Mouse (Mus musculus): ENCODE data around the gene Gm28038.

Gm28038 gene

DNA sequence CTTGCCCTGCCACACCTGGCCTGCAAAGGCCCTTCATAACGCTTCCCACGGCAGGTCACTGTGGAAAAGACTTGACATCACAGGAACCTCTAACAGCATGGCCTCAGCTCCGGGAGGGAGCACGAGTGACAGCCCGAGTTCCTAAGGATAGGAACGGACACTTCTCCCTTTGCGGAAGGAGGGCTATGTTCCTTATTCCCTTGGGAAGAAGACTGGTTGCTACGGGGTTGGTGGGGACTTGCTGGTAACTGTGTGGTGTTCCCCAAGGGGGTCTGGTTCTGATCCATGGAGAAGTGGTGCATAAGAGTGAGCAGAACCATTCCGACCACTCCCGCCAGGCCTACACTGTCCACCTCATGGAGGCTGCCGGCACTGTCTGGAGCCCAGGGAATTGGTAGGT is at the start of gene Gm28038:
TSS of gene Gm28038 (plus strand) at position 301 of the 400 bp plus-strand sequence.
- DNase-seq = no peak

DNA sequence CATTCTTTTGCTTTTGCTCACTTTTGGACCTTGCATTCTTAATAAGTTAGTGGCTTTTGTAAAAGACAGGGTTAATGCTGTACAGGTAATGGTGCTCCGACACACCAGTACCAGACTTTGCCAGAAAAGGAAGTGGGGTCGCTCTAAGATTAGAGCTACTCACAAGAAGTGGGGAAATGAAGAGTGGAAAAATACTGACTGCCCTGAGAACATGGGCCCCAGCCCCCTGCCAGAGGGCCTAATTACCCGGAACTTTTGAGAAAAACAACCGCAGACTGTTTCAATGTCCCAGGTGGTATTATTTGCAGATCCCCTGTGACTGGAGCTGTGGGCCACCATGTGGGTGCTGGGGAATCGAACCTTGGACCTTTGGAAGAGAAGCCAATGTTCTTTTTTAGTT is 45.2 kb upstream of the Gm28038 start:
- no peak for DNase-seq

DNA sequence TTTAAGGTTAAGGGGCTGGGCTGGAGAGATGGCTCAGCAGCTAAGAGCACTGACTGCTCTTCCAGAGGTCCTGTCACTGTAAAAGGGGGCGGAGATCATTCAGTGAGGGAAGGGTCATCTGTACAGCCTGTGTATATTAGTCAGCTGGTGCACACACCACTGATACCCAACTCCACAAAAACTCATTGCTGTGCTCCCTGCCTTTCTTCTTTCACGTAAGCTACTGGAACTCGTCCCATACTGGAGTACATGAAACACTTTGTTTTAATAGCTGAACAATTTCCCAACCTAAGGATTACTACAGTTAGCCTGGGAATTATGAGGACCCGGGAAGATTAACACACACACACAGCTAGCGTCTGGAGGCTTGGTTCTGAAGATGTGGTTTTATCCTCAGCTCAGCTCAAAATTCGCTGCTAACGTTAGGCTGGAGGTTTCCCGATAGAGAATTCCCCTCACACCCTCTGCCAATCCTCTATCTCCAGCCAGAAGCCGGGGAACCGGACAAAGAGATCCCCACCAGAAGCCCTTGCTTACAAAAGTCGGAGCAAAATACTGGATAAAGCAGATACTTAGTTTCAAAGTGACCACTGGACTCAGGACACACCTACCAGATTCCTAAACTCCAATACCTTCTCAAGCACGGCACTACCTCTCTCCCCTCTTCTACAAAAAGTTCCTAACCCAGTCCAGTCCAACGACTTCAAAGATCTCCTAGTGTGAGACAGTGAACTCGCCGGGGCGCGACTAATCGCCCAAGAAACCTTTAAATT is 44.2 kb upstream of the Gm28038 start:
- no peak for DNase-seq

- DNase-seq = peak; percentile 100
Observed at GRCm38 (mm10) chr2:30237199-30237880, 43.5 kb upstream of the Gm28038 start, which contains the start of gene Lrrc8a. Lrrc8a (plus strand) TSS chr2:30237715.

- peak; percentile 72 for DNase-seq
Observed at GRCm38 (mm10) chr2:30237881-30238280, 43.0 kb upstream of the Gm28038 start.

DNA sequence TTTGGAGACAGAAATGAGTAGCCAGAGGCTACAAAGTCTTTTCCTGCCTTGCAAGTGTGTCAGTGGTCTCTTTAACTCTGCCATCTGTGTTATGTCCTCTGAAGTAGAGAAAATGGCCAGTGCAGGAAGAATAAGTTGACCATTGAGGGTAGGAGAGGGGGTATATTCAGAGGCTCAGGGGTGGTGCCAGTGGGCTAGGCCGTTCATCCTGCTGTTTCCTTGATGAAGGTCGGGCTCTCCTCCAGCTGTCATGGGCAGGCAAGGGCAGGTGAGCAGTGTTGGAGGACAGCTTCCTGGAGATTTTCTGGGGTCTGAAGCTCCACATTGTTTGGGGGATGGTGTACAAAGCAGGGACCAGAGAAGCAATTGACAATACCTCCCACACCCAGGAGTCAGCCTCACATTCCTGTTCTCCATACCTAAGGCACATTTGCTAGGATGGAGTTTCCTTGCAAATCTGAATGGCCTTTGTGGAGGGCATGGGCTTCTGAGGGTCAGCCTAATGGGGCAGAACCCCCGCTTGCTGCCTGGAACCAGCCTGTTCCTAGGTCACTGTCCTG is 41.9 kb upstream of the Gm28038 start:
- no peak for DNase-seq

GRCm38 (mm10) chr2:30239777-30240176 is 41.1 kb upstream of the Gm28038 start:
- DNase-seq = peak; percentile 71

DNA sequence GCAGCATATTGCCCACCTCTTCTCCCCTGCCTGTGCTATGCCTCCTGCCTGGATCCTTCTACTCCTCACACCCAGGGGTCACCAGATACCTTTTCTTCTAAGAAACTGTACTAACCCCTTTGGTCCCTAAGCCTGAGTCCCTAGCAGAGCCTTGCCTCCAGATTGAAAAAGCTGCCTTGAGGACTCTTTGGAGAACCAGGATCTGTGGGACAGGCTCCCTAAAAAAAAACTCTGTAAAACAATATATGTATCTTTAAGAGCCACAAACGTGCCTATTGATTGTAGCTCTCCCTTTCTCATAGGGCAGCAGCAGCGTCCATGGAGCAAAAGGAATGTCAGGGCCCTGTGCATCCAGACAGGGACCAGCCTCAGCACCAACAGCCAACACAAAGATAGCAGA is 40.6 kb upstream of the Gm28038 start, which contains the start of gene Gm28035:
TSS of gene Gm28035 (plus strand) at position 301 of the 400 bp plus-strand sequence.
- DNase-seq = no peak

- DNase-seq = peak; percentile 71
Observed at GRCm38 (mm10) chr2:30242509-30242908, 38.3 kb upstream of the Gm28038 start.

GRCm38 (mm10) chr2:30243391-30243790 is 37.5 kb upstream of the Gm28038 start:
- no peak for DNase-seq

GRCm38 (mm10) chr2:30244595-30245178 is 36.2 kb upstream of the Gm28038 start:
- DNase-seq = no peak

DNA sequence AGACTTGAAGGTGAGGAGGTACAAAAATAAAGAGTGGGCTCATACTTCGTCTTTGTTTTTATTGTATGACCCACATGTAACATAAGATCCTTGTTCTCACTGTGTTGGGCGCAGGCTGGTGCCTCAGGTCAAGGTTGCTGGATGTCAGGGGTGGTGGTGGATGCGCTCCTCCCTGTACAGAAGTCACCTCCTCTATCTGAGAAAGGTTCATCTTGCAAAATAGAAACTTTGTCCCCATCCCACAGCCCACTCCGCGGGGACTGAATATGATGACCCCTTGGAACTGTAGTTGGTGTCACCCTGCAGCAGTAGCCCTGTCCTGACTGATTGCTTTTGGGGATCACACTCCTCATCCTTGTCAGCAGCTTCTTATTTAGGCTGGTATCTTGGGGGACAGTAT is 33.8 kb upstream of the Gm28038 start:
- DNase-seq = no peak

DNA sequence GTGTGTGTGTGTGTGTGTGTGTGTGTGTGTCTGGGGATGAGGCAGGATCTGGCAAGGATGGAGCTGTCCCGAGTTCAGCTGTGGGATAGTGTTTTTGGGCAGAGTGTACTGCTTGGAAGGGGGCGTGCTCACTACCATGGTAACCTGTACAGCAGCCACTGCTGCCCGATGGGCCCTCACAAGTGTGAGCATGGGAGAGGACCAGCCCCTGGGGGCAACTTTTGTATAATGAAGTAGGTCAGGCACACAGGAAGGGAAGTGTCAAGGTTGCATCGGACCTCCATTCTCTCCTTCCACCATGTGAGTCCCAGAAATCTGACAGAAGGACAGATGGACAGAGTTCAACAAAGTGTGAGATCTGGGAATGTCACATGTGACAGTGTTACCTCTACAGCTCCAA is 33.2 kb upstream of the Gm28038 start:
- no peak for DNase-seq

DNA sequence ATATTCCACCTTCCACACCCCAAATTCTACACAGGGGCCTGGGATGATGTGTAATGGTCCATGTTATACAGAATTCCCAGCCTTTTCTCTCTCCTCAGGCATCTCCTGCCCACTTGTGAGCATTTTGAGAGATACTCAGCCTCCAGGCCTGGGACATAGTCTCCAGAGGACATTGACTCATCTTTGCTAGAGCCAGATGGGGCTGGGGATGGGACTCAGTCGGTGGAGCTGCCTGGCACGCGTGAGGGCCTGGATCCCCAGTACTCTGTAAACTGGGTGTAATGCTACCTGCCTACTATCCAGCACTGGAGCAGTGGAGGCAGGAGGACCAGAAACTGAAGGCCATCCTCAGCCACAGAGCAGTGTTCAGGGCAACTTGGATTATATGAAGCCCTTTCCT is 31.7 kb upstream of the Gm28038 start:
- DNase-seq = no peak

GRCm38 (mm10) chr2:30250166-30251128 is 30.4 kb upstream of the Gm28038 start:
- no peak for DNase-seq

DNA sequence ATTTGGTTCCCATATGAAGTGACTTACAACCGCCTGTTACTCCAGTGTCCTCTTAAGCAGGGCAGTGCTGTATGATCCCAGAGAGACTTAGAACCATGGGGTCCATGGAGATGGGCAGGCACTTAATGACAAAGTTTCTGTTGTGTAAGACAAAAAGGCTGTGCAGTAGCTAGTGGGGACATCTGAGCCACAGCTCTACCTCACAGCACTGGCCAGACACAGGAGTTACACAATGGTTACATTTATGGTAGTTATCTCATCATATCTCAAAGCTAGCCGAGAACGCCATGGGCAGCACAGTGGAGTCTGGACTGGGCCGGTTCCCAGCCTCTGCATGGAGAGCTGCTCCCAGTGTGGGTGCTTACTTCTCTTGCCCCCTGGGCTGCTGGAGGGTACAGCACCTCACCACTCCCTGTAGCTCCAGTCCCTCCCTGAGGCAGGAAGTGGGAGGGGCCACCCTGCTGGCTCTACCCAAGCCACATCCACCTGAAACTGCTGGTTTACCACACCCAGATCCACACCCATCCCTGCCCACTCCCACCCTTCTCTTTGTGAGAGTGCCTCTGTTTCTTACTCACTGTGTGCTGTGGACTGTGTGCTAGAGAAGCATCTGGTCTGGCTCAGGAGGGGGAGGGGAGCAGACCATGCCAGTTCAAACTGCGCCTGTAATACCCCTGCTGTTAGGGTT is 29.3 kb upstream of the Gm28038 start:
- peak; percentile 34 for DNase-seq

DNA sequence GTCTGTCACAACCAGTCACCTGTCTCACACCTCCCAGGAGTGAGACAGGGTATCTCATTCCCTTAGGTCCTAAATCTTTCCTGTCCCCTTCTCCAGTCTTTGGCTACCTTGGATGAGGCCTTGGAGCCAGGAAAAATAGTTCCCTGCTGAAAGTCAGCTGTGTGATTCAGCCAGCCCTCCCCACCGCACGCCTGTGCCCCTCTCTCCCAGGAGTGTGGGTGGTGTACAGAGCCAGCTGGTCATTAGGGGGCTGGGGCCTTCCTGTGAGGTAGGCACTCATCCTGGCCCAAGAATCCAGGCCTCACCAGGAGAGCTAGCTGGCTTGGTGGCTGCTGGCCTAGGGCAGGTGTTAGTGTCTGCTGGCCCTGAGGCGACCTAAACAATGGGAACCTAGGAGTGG is 28.3 kb upstream of the Gm28038 start:
- no peak for DNase-seq

GRCm38 (mm10) chr2:30253809-30254208 is 27.0 kb upstream of the Gm28038 start:
- no peak for DNase-seq

DNA sequence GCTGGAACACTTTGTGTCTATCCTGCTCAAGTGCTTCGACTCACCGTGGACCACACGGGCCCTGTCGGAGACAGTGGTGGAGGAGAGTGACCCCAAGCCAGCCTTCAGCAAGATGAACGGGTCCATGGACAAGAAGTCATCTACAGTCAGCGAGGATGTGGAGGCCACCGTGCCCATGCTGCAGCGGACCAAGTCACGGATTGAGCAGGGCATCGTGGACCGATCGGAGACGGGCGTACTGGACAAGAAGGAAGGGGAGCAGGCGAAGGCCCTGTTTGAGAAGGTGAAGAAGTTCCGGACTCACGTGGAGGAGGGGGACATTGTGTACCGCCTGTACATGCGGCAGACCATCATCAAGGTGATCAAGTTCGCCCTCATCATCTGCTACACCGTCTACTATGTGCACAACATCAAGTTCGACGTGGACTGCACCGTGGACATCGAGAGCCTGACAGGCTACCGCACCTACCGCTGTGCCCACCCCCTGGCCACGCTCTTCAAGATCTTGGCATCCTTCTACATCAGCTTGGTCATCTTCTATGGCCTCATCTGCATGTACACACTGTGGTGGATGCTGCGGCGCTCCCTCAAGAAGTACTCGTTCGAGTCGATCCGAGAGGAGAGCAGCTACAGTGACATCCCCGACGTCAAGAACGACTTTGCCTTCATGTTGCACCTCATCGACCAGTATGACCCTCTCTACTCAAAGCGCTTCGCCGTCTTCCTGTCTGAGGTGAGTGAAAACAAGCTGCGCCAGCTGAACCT is 25.0 kb upstream of the Gm28038 start:
- no peak for DNase-seq

DNA sequence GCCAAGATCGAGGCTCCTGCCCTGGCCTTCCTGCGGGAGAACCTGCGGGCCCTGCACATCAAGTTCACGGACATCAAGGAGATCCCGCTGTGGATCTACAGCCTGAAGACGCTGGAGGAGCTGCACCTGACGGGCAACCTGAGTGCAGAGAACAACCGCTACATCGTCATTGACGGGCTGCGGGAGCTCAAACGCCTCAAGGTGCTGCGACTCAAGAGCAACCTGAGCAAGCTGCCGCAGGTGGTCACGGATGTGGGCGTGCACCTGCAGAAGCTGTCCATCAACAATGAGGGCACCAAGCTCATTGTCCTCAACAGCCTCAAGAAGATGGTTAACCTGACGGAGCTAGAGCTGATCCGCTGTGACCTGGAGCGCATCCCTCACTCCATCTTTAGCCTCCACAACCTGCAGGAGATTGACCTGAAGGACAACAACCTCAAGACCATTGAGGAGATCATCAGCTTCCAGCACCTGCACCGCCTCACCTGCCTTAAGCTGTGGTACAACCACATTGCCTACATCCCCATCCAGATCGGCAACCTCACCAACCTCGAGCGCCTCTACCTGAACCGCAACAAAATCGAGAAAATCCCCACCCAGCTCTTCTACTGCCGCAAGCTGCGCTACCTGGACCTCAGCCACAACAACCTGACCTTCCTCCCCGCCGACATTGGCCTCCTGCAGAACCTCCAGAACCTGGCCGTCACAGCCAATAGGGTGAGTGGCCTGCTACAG is 24.1 kb upstream of the Gm28038 start:
- DNase-seq = no peak
